Mouse (Mus musculus) heart, embryonic 15.5 days (tissue): ENCODE measurements around the gene Pcsk5. TPM values are rescaled to one million over a fixed set of nuclear protein-coding genes. Genes with fewer than 3 reads are reported as not detected.

ENCODE experiments used
- ATAC-seq: fragments of 200-750 bp; cut with Nextera tagmentation; replicated peaks from 2 replicates; pipeline ENCODE4 v1.8.0; 2017; ENCODE audit warnings: low read depth, moderate TSS enrichment; ENCODE audit not compliant: insufficient number of reproducible peaks, insufficient read depth, low FRiP score
- H3K27ac ChIP-seq: fragments of 300-500 bp; sonication (generic); 2 replicates; pipeline ENCODE4 v1.5.1; 2015; ENCODE audit warnings: mild to moderate bottlenecking, inconsistent platforms
- H3K27me3 ChIP-seq: fragments of 300-500 bp; sonication (generic); 2 replicates; pipeline ENCODE4 v1.6.1; 2015; ENCODE audit warnings: inconsistent platforms
- H3K36me3 ChIP-seq: fragments of 300-500 bp; sonication (generic); 2 replicates; pipeline ENCODE4 v1.6.1; 2015; ENCODE audit warnings: mild to moderate bottlenecking, inconsistent platforms
- H3K4me1 ChIP-seq: fragments of 300-500 bp; sonication (generic); replicated peaks from 2 replicates; pipeline ENCODE4 v1.6.1; 2015; ENCODE audit warnings: inconsistent platforms
- H3K4me2 ChIP-seq: fragments of 300-500 bp; sonication (generic); 2 replicates; pipeline ENCODE4 v1.6.1; 2015; ENCODE audit warnings: inconsistent platforms, mild to moderate bottlenecking, moderate library complexity
- H3K4me3 ChIP-seq: fragments of 300-500 bp; sonication (generic); 2 replicates; pipeline ENCODE4 v1.5.1; 2015; ENCODE audit warnings: mild to moderate bottlenecking, inconsistent platforms
- H3K9ac ChIP-seq: fragments of 300-500 bp; sonication (generic); 2 replicates; pipeline ENCODE4 v1.6.1; 2015; ENCODE audit warnings: mild to moderate bottlenecking, inconsistent platforms
- H3K9me3 ChIP-seq: fragments of 300-500 bp; sonication (generic); replicated peaks from 2 replicates; pipeline ENCODE4 v1.6.1; 2016; ENCODE audit warnings: inconsistent platforms
- WGBS: fragments of 180-500 bp; shearing (Covaris S2); methylation state at CpG from one replicate; pipeline ENCODE4 v1.1.7; 2015; ENCODE audit warnings: mixed read lengths; 5-methylcytosine and 5-hydroxymethylcytosine counted together
- polyA plus RNA-seq: library from polyadenylated mRNA; unstranded; fragments of >200 nt; fragmentation: Nextera tagmentation; extraction: Ambion mirVana; gene quantifications from 2 replicates; pipeline ENCODE4 v1.2.1, GENCODE M21; 2015

Gene Pcsk5
- polyA plus RNA-seq, 1 experiment from 2014 or later, result 11.3 TPM

DNA sequence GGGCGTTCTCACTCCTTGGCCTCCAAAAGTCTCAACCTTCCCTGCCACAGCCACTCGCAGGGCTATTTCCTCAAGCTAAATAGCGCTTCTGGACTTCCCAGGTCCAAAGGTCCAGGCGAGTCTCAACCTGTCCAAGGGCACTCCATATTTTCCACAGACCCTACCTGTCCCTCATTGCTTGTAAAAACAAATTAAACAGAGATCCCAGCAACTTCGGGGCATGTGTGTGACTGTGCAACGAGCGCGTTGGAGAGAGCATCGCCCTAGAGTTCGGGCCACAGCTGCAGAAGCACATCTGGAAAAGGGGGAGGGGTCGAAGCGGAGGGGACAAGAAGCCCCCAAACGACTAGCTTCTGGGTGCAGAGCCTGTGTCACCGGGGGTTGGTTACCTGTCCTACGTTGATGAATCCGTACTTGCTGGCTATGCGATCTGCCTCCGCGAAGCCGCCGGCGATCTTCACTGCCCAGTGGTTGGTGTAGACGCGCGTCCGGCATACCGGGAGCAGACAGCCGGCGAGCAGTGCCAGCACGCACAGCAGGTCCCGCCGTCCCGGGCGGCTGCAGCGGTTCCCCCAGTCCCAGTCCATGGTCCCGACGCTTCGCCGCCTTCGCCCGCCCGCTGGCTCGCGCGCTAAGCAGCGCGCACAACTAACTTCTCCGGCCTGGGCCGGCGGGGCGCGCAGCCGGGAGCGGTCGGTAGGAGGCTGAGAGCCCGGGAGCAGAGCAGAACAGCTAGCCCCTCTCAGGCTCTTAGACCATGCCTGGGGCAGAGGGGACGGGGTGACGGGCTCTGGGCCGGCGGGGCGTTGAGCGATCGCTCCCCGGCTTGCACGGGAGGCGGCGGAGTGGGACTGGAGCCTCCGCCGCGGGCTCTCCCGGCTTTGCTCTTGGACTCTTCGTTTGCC is 614 bp downstream of the Pcsk5 start:
- peak overlapping the region; percentile 93 for H3K27ac ChIP-seq
- H3K4me3 ChIP-seq, result peak overlapping the region; percentile 80
- no peaks in the 10 kb centered on the region for H3K36me3 ChIP-seq
- peak overlapping the region; percentile 97 for H3K4me2 ChIP-seq
- H3K4me1 ChIP-seq, result peaks cover 37% of the 10 kb centered on the region
- H3K27me3 ChIP-seq, result no peaks in the 10 kb centered on the region
- WGBS, result under 1% methylated on average over 62 of the region's 72 CpGs
- peak; percentile 75 for ATAC-seq
- H3K9me3 ChIP-seq, result no peaks in the 10 kb centered on the region
- H3K9ac ChIP-seq, result peak overlapping the region; percentile 78

DNA sequence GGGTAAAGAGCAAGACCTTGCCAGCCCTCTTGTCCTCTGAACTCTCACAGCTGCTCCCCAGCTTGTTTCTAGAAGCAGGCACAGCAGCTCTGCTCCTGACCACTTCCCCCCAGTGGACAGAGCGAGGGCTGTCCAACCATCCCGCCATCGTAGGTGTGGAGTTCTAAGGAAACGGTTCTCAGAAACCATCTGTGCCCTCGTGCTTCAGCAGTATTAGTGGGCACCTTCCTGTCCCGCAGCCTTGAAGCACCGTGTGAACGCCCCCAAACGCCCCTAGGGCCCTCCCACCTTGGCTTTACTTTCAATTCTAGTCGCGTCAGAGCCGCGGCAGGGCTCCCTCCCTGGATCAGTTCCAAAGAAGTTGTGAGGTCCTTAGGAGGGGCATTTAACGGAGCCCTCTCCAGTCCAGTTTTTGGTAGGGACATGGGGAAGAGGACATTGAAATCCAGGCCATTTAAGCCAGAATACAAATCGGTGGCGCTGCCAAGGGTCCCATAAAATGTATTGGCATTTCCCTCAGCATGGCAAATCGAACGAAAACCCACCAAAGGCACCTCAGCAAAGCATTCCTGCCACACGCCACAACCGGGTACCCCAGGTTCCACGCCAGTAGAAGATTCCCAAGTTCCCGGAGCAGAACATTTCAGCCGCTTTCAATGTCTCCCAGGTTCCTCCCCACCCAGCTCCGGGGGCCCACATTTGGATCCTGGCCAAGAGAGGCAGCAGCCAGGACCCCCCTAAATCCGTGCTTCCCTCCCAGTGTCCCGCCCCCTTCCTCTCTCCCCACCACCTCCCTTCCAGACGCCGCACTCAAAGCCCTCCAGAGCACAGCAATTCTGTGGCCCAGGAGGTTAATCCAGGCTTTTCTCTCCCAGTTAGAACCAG is 1.5 kb downstream of the Pcsk5 start:
- Histone ChIP-seq H3K4me3 (peak overlapping the region; percentile 80), H3K4me2 (peak overlapping the region; percentile 97), H3K36me3 (no peaks in the 10 kb centered on the region), H3K27ac (peak overlapping the region; percentile 93; the same call in 1 of the 2 replicates), H3K9me3 (no peaks in the 10 kb centered on the region), H3K9ac (peak overlapping the region; percentile 78), H3K4me1 (peaks cover 39% of the 10 kb centered on the region), H3K27me3 (no peaks in the 10 kb centered on the region)
- ATAC-seq, result 0 out of 2 replicates have a peak, but pooled peaks have one; percentile 7
- under 1% methylated on average over 27 of the region's 28 CpGs for WGBS

DNA sequence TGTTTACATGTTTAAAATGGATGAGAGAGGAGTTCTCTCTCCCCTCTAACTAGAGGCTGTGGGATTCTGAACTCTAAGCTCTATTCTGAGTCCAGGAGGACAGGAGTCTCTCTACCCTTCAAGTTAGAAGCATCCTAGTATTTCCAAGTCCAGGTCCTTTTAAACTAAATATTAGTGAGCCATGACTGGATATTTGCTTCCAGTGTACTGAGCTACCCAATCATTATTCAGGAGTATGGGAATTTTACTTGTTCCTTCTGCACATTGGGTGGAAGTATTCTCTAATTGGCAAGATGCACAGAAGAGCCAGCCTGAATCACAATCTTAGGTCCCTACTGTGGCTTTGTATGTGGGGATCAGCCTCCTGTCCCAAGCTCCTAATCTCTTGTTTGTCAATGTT is 2.5 kb downstream of the Pcsk5 start:
- H3K4me1 ChIP-seq, result peaks cover 37% of the 10 kb centered on the region
- H3K27me3 ChIP-seq, result no peaks in the 10 kb centered on the region
- peak overlapping the region; percentile 97; the same call in 1 of the 2 replicates for H3K4me2 ChIP-seq
- H3K27ac ChIP-seq, result no peak overlapping the region
- H3K9ac ChIP-seq, result no peak overlapping the region
- peak overlapping the region; percentile 80 for H3K4me3 ChIP-seq
- H3K36me3 ChIP-seq, result no peaks in the 10 kb centered on the region
- H3K9me3 ChIP-seq, result no peaks in the 10 kb centered on the region
- ATAC-seq, result no peak

DNA sequence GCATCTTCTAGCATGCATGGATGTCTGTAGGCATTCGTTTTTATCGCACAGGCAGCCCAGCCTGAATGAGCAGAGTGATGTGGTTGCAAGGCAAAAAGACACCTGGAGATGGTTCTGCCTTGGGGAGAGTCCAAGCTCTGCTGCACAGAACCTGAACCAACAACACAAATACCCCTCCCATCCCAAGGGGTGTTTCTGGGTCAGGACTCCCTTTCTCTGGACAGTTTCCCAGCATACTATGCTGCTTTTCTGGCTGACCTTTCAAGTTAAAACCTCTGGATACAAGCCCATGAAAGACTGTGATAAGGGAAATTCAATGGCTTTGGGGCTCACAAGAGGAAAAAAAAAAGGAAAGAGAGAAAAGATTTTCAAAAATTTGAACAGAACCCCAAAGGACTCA is 6.1 kb downstream of the Pcsk5 start:
- Histone ChIP-seq H3K4me3 (no peak overlapping the region), H3K4me1 (peaks cover 13% of the 10 kb centered on the region), H3K36me3 (no peaks in the 10 kb centered on the region), H3K4me2 (no peak overlapping the region), H3K9ac (no peak overlapping the region), H3K27ac (no peak overlapping the region), H3K27me3 (no peaks in the 10 kb centered on the region), H3K9me3 (no peaks in the 10 kb centered on the region)
- no peak for ATAC-seq
- WGBS, result 79% methylated on average over 2 of the region's 2 CpGs

DNA sequence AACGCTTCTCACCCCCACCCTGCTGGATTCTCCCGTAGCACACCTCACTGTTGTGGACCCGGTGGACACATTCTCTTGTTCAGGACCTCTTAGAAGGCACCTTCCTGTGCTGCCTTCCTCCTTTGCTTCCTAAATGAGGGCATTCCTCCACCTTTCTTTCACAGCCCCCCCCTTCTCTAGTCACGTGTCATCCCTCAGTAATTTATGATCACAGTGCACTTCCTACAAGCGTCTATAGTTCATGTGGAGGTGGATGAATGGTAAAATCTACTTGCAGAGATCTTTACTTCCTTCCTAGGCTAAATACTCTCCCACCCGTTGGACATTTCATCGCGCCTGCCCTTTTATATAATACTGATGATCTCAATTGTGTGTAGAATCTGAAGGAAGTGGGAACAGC is 9.0 kb downstream of the Pcsk5 start:
- ATAC-seq, result no peak
- Histone ChIP-seq H3K27me3 (no peaks in the 10 kb centered on the region), H3K4me3 (no peak overlapping the region), H3K4me2 (no peak overlapping the region), H3K9me3 (no peaks in the 10 kb centered on the region), H3K4me1 (0 out of 2 replicates have a peak, but pooled peaks cover 3% of the 10 kb centered on the region), H3K9ac (no peak overlapping the region), H3K36me3 (no peaks in the 10 kb centered on the region), H3K27ac (no peak overlapping the region)
- WGBS, result 66% methylated on average over 8 of the region's 8 CpGs

DNA sequence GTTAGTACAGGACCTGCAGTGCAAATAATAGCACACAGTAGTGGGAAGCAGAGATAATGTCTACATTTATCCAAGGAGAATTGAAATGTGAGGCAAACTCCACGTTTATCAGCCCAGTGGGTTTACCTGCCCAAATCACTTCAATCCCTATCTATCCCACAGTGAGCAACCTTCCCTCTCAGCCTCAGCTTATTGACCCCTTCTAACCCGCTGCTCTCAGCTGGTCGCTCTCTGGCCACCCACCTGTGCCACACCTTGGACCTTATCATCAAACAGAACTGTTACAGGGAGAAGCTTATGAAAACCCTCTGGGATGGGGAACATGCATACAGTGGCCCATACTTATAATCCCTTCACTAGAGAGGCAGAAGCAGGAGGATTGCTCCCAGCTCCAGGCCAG is 10.7 kb downstream of the Pcsk5 start:
- no peak overlapping the region for H3K4me3 ChIP-seq
- no peaks in the 10 kb centered on the region for H3K9me3 ChIP-seq
- H3K27me3 ChIP-seq, result no peaks in the 10 kb centered on the region
- WGBS, result 73% methylated on average over 3 of the region's 3 CpGs
- no peak for ATAC-seq
- no peak overlapping the region for H3K27ac ChIP-seq
- no peaks in the 10 kb centered on the region for H3K36me3 ChIP-seq
- H3K4me1 ChIP-seq, result peaks cover 3% of the 10 kb centered on the region; the same call in 1 of the 2 replicates
- no peak overlapping the region for H3K9ac ChIP-seq
- no peak overlapping the region for H3K4me2 ChIP-seq

DNA sequence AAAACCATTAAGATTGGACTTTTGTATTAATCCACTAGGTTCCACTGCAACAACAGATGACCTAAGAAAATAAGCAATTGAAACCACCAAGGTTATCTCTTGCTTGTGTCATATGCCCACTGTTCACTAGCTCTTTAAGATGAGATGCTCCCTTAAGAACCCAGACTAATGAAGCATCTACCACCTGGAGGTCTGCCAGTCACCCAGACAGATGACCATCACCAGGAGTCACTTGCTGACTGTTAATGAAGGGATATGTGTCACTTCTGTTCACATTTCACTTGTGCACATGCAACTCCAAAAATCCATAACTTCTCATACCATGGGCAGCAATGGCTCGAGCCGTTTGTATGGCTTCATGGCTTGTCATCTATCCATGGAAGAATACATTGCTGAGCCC is 17.4 kb downstream of the Pcsk5 start:
- ATAC-seq, result no peak
- Histone ChIP-seq H3K36me3 (no peaks in the 10 kb centered on the region), H3K4me3 (no peak overlapping the region), H3K4me1 (no peaks in the 10 kb centered on the region; the same call in 1 of the 2 replicates), H3K4me2 (no peak overlapping the region), H3K9me3 (no peaks in the 10 kb centered on the region), H3K9ac (no peak overlapping the region), H3K27me3 (no peaks in the 10 kb centered on the region), H3K27ac (no peak overlapping the region)
- WGBS, result 81% methylated on average over 2 of the region's 2 CpGs

DNA sequence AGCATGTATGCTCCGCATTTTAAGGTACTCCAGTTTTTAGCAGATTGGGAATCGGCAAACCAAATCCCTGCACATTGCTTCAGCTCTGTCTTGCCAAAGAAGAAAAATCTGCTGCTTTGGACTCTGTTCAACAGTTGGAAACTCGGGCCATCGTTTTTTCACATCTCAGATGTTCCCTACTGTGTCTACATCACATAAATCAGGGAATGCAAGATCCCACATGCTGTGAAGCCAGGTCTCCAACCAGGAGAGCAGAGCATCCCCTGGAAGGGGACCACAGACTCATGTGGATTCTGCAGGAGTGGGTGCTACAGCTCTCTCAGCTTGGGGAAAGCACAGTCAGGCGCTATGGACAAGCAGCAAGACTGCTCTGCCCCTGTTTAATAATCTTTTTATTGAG is 18.4 kb downstream of the Pcsk5 start:
- no peak overlapping the region for H3K4me2 ChIP-seq
- no peak overlapping the region for H3K4me3 ChIP-seq
- H3K4me1 ChIP-seq, result no peaks in the 10 kb centered on the region; the same call in 1 of the 2 replicates
- no peaks in the 10 kb centered on the region for H3K27me3 ChIP-seq
- H3K9ac ChIP-seq, result no peak overlapping the region
- no peak overlapping the region for H3K27ac ChIP-seq
- no peak for ATAC-seq
- 66% methylated on average over 5 of the region's 5 CpGs for WGBS
- H3K9me3 ChIP-seq, result no peaks in the 10 kb centered on the region
- no peaks in the 10 kb centered on the region for H3K36me3 ChIP-seq

DNA sequence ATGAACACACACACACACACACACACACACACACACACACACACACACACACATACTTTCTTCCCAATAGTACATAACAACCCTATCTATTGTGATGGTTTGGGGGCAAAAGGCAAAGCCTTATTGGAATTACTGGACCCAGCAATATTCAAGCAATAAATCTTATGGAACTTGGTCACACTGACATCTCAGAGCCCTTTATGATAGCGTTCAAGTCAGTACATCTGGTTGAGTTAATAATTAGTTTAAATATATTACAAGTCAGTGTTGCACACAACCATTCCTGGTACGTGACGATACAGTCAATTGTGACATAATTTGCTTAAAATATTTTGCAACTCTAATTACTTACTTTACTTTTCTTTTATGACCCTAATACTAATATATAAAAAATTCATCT is 22.4 kb downstream of the Pcsk5 start:
- no peaks in the 10 kb centered on the region for H3K36me3 ChIP-seq
- ATAC-seq, result no peak
- 94% methylated on average over 3 of the region's 3 CpGs for WGBS

DNA sequence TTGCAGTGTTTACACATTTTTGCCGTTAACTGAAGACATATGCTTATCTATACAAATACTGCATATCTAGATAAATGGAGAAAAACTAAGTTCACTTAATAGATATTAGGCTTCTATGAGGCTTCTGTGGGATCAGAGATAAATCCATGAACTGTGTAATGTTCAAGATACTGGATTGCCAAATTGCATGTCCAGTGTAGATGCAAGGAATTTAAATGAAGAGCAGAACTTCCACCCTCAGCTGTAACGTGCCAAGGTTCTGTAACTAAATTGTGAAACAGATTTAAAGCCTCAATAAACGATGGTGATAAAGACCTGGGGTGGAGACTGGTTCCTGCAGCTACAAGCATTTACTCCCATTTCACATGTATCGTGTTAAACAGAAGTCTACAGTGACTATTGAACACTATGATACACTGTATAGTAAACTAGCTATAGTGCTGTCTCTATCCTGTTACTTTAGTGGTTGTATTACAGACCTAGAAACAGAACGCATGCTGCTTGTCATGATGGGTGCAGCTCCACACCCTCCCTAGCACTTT is 23.9 kb downstream of the Pcsk5 start:
- Histone ChIP-seq H3K9me3 (no peaks in the 10 kb centered on the region), H3K4me2 (no peak overlapping the region), H3K27ac (no peak overlapping the region), H3K4me1 (peaks cover 4% of the 10 kb centered on the region; the same call in 1 of the 2 replicates), H3K4me3 (no peak overlapping the region), H3K9ac (no peak overlapping the region), H3K36me3 (no peaks in the 10 kb centered on the region), H3K27me3 (no peaks in the 10 kb centered on the region)
- no peak for ATAC-seq
- 59% methylated on average over 5 of the region's 5 CpGs for WGBS

More for the DNA sequence above, 22.4 kb downstream of the Pcsk5 start:
- Histone ChIP-seq H3K4me3 (no peak overlapping the region), H3K4me1 (peaks cover 4% of the 10 kb centered on the region; the same call in 1 of the 2 replicates), H3K9me3 (no peaks in the 10 kb centered on the region), H3K27ac (no peak overlapping the region), H3K9ac (no peak overlapping the region), H3K27me3 (no peaks in the 10 kb centered on the region), H3K4me2 (no peak overlapping the region)

DNA sequence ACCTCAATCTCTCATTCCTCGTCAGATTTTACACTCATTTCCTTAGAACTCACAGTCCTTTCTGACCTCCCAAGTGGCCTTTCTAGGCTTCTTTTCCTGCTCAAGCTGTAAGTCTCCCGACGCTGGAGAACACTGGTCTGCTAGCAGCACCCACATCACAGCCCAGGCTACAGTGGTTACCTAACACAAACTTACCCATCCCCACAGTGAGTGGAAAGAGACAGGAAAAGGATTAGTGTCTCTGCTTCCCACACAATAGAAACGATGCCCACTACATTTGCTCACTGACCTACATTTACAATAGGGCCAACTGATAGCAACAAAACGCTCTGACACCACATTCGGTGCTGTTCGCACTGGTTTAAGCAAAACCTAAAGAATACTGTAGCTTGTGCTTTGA is 24.8 kb downstream of the Pcsk5 start:
- WGBS, result 53% methylated on average over 7 of the region's 7 CpGs
- no peak overlapping the region for H3K4me2 ChIP-seq
- no peaks in the 10 kb centered on the region for H3K36me3 ChIP-seq
- peaks cover 4% of the 10 kb centered on the region; the same call in 1 of the 2 replicates for H3K4me1 ChIP-seq
- H3K27ac ChIP-seq, result no peak overlapping the region
- no peak overlapping the region for H3K9ac ChIP-seq
- H3K27me3 ChIP-seq, result no peaks in the 10 kb centered on the region
- no peak overlapping the region for H3K4me3 ChIP-seq
- H3K9me3 ChIP-seq, result no peaks in the 10 kb centered on the region
- no peak for ATAC-seq
